Mouse (Mus musculus) forebrain, embryonic 16.5 days (tissue): ENCODE data around the gene Zmiz1. TPM values are rescaled to one million over a fixed set of nuclear protein-coding genes. Genes with fewer than 3 reads are reported as not detected.

Experiments used
- ATAC-seq: fragments of 200-750 bp; cut with Nextera tagmentation; 2 replicates; pipeline ENCODE4 v1.8.0; 2017; ENCODE audit warnings: mild to moderate bottlenecking, moderate library complexity
- H3K27ac ChIP-seq: fragments of 300-500 bp; sonication (generic); 2 replicates; pipeline ENCODE4 v1.5.1; 2014; ENCODE audit warnings: low read length, control low read depth
- H3K27me3 ChIP-seq: fragments of 300-500 bp; sonication (generic); replicated peaks from 2 replicates; pipeline ENCODE4 v1.6.1; 2014; ENCODE audit warnings: low read length; ENCODE audit not compliant: control insufficient read depth, insufficient read depth
- H3K36me3 ChIP-seq: fragments of 300-500 bp; sonication (generic); 2 replicates; pipeline ENCODE4 v1.6.1; 2014; ENCODE audit not compliant: control insufficient read depth, insufficient read depth
- H3K4me1 ChIP-seq: fragments of 300-500 bp; sonication (generic); replicated peaks from 2 replicates; pipeline ENCODE4 v1.6.1; 2014; ENCODE audit warnings: low read length; ENCODE audit not compliant: control insufficient read depth, insufficient read depth
- H3K4me2 ChIP-seq: fragments of 300-500 bp; sonication (generic); 2 replicates; pipeline ENCODE4 v1.6.1; 2014; ENCODE audit warnings: mild to moderate bottlenecking, low read length, control low read depth
- H3K4me3 ChIP-seq: fragments of 300-500 bp; sonication (generic); replicated peaks from 2 replicates; pipeline ENCODE4 v1.5.1; 2014; ENCODE audit warnings: mild to moderate bottlenecking, low read length, control low read depth
- H3K9ac ChIP-seq: fragments of 300-500 bp; sonication (generic); replicated peaks from 2 replicates; pipeline ENCODE4 v1.6.1; 2014; ENCODE audit warnings: low read depth, low read length, control low read depth
- H3K9me3 ChIP-seq: fragments of 300-500 bp; sonication (generic); 2 replicates; pipeline ENCODE4 v1.6.1; 2016; ENCODE audit warnings: low read length; ENCODE audit not compliant: control insufficient read depth
- WGBS: fragments of 180-500 bp; shearing (Covaris S2); extraction: QIAGEN DNeasy Blood & Tissue Kit; methylation state at CpG from one replicate; pipeline ENCODE4 v1.1.7; 2014; 5-methylcytosine and 5-hydroxymethylcytosine counted together
- polyA plus RNA-seq: library from polyadenylated mRNA; unstranded; fragments of >200 nt; fragmentation: Nextera tagmentation; extraction: Ambion mirVana; gene quantifications from 2 replicates; pipeline ENCODE4 v1.2.1, GENCODE M21; 2015

Gene Zmiz1
- polyA plus RNA-seq, 1 experiment from 2014 or later: 56.6 TPM

- H3K36me3 ChIP-seq: peaks cover 36% of the 10 kb centered on the region
- no peaks in the 10 kb centered on the region for H3K4me1 ChIP-seq
- no peaks in the 10 kb centered on the region for H3K27me3 ChIP-seq
- WGBS: 77% methylated on average over 7 of the region's 7 CpGs
- no peak overlapping the region for H3K4me3 ChIP-seq
- H3K9ac ChIP-seq: no peak overlapping the region
- no peak for ATAC-seq
- no peaks in the 10 kb centered on the region for H3K9me3 ChIP-seq
- H3K4me2 ChIP-seq: no peak overlapping the region
- H3K27ac ChIP-seq: no peak overlapping the region
Observed at GRCm38 (mm10) chr14:25663649-25664309, 204.8 kb downstream of the Zmiz1 start.

GRCm38 (mm10) chr14:25664310-25664695 lies 205.3 kb downstream of the Zmiz1 start:
- H3K36me3 ChIP-seq: peaks cover 30% of the 10 kb centered on the region
- no peak for ATAC-seq

DNA sequence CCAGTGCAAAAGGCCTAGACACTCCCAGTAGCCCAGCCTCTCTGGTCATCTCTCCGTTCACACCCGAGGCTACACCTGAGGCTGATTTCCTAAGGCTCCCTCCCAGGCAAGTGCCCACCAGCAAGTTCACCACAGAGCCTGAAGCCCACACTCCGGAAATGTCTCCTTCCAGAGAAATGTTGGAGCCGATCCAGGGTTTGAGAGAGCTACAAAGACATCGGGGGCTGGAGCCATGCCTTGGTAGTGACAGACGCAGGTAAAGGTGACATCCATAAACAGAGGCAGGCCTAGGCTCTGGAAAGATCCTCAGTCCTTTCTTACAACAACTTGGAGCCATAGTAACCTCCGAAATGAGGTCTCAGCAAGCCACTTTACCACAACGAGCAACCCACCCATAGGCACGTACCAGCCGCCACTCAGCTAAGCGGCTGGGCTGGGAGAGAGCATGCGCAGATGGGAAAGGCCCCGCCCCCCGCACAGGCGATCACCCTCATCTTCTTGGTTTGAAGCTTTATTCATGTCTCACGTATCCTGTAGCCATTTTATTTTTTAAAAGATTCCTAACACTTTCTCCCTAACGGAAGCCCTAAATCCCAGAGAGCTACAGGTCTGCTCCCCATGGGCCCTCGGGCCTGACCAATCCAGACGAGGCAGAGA lies 206.5 kb downstream of the Zmiz1 start:
- no peak overlapping the region for H3K4me3 ChIP-seq
- peaks cover 30% of the 10 kb centered on the region for H3K36me3 ChIP-seq
- H3K27me3 ChIP-seq: no peaks in the 10 kb centered on the region
- H3K9me3 ChIP-seq: no peaks in the 10 kb centered on the region
- H3K4me1 ChIP-seq: no peaks in the 10 kb centered on the region
- 66% methylated on average over 19 of the region's 19 CpGs for WGBS
- H3K9ac ChIP-seq: no peak overlapping the region
- ATAC-seq: peak; percentile 29; the same call in 1 of the 2 replicates
- no peak overlapping the region for H3K4me2 ChIP-seq
- H3K27ac ChIP-seq: peak overlapping the region; percentile 34; the same call in 1 of the 2 replicates

More at GRCm38 (mm10) chr14:25664310-25664695, 205.3 kb downstream of the Zmiz1 start:
- 74% methylated on average over 7 of the region's 7 CpGs for WGBS
- H3K9ac ChIP-seq: no peak overlapping the region
- no peak overlapping the region for H3K4me3 ChIP-seq
- H3K27ac ChIP-seq: no peak overlapping the region
- no peaks in the 10 kb centered on the region for H3K4me1 ChIP-seq
- no peak overlapping the region for H3K4me2 ChIP-seq
- no peaks in the 10 kb centered on the region for H3K9me3 ChIP-seq
- H3K27me3 ChIP-seq: no peaks in the 10 kb centered on the region

GRCm38 (mm10) chr14:25666668-25667376 lies 207.8 kb downstream of the Zmiz1 start:
- peaks cover 22% of the 10 kb centered on the region for H3K36me3 ChIP-seq
- no peak overlapping the region for H3K4me2 ChIP-seq
- H3K27ac ChIP-seq: no peak overlapping the region
- H3K4me1 ChIP-seq: no peaks in the 10 kb centered on the region
- no peaks in the 10 kb centered on the region for H3K9me3 ChIP-seq
- no peak for ATAC-seq
- H3K4me3 ChIP-seq: no peak overlapping the region
- H3K9ac ChIP-seq: no peak overlapping the region
- no peaks in the 10 kb centered on the region for H3K27me3 ChIP-seq
- WGBS: 89% methylated on average over 2 of the region's 2 CpGs

- peaks cover 19% of the 10 kb centered on the region for H3K36me3 ChIP-seq
- H3K9ac ChIP-seq: no peak overlapping the region
- no peak overlapping the region for H3K4me3 ChIP-seq
- no peak overlapping the region for H3K4me2 ChIP-seq
- 81% methylated on average over 3 of the region's 3 CpGs for WGBS
- H3K27me3 ChIP-seq: no peaks in the 10 kb centered on the region
- no peak for ATAC-seq
- no peaks in the 10 kb centered on the region for H3K4me1 ChIP-seq
- no peaks in the 10 kb centered on the region for H3K9me3 ChIP-seq
- no peak overlapping the region for H3K27ac ChIP-seq
Observed at GRCm38 (mm10) chr14:25667587-25667986, 208.6 kb downstream of the Zmiz1 start.

GRCm38 (mm10) chr14:25679625-25680024 lies 220.6 kb downstream of the Zmiz1 start:
- no peak overlapping the region for H3K4me3 ChIP-seq
- no peaks in the 10 kb centered on the region for H3K27me3 ChIP-seq
- no peak overlapping the region for H3K9ac ChIP-seq
- no peak overlapping the region for H3K4me2 ChIP-seq
- H3K36me3 ChIP-seq: no peaks in the 10 kb centered on the region
- 78% methylated on average over 7 of the region's 7 CpGs for WGBS
- H3K4me1 ChIP-seq: no peaks in the 10 kb centered on the region
- ATAC-seq: no peak
- H3K27ac ChIP-seq: no peak overlapping the region
- no peaks in the 10 kb centered on the region for H3K9me3 ChIP-seq

DNA sequence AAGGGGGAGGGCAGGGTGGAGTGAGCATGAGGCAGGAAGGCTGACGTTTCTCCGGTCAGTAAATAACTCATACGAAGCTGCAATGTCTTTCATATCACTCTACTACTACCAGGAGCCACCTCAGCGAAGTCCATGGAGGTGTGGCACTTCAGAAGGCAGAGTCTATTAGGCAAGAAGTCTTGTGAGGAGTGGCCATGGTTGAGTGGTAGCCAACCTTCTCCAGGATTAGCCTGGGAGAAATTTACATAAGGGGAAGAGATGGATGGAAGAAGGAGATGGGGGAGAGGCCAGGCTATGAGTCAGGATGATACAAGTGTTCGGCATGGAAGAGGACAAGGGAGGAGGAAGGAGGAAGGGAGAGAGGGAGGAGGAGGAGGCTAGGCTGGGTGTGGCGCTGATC lies 223.0 kb downstream of the Zmiz1 start:
- no peak for ATAC-seq
- no peaks in the 10 kb centered on the region for H3K9me3 ChIP-seq
- no peaks in the 10 kb centered on the region for H3K36me3 ChIP-seq
- H3K4me3 ChIP-seq: no peak overlapping the region
- no peaks in the 10 kb centered on the region for H3K27me3 ChIP-seq
- no peak overlapping the region for H3K27ac ChIP-seq
- H3K4me1 ChIP-seq: no peaks in the 10 kb centered on the region
- no peak overlapping the region for H3K9ac ChIP-seq
- H3K4me2 ChIP-seq: no peak overlapping the region
- WGBS: 83% methylated on average over 6 of the region's 6 CpGs

DNA sequence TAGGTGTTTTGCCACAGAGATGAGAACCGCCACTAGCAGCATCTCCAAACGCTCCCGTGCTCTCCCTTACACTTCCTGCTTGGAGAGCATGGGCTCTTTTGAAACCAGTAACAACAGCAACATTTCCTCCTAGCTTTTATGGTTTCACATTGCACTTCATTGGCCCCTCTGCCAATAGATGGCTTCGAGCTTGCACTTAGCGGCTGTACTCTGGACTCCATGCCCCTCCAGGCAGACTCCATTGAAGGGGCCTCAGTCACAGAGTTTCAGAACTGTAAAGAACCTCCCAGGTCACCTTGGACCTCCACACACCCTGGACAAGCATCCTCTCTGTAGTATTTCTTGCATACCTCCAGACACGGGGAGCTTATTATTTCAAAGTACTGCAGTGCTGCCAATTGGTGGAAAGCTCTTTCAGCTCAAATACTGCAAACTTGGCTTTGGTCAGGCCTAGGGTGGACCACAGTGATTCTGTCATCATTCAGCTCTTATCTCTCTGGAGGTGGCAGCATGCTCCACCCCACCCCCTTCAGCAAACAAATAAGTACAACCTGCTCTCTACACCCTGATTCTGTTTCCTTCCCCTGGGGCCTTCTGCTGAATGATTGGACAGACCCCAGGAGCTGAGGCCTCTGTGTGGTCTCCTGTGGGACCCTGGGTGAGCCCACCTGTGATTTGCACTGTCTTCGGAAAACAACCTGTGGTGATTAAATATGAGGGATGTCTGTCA lies 227.4 kb downstream of the Zmiz1 start:
- Histone ChIP-seq H3K4me3 (no peak overlapping the region), H3K4me2 (no peak overlapping the region), H3K27me3 (no peaks in the 10 kb centered on the region), H3K4me1 (no peaks in the 10 kb centered on the region), H3K9ac (no peak overlapping the region), H3K36me3 (no peaks in the 10 kb centered on the region), H3K27ac (no peak overlapping the region), H3K9me3 (no peaks in the 10 kb centered on the region)
- ATAC-seq: no peak
- WGBS: 79% methylated on average over 7 of the region's 7 CpGs
